Mouse (Mus musculus): Measurements from ENCODE around the gene Cdh4. TPM values are rescaled to one million over a fixed set of nuclear protein-coding genes. Genes with fewer than 3 reads are reported as not detected.

The Cdh4 gene
- polyA plus RNA-seq, 1 experiment: 0.36 TPM

- H3K4me1 ChIP-seq (ENCODE audit: control insufficient read depth, insufficient read depth, low read length): no peaks in the 10 kb centered on the region
- H3K4me3 ChIP-seq (ENCODE audit: control insufficient read depth, low read depth, low read length): no peak overlapping the region
- no peaks in the 10 kb centered on the region for H3K27me3 ChIP-seq (ENCODE audit: control insufficient read depth, insufficient read depth, low read length)
- H3K27ac ChIP-seq (ENCODE audit: control insufficient read depth, insufficient read depth, low read depth, low read length): no peak overlapping the region
- TF ChIP-seq POLR2A (IDR thresholded peaks at IDR 0.05; ENCODE audit: control insufficient read depth, low read depth, low read length): no peak
- TF ChIP-seq CTCF (IDR thresholded peaks at IDR 0.05; ENCODE audit: control insufficient read depth, insufficient read depth, insufficient replicate concordance, low read depth, low read length): no peak
- H3K36me3 ChIP-seq (ENCODE audit: control insufficient read depth, insufficient read depth, low read length): no peaks in the 10 kb centered on the region
Measured at GRCm38 (mm10) chr2:179792426-179793133, 350.3 kb downstream of the Cdh4 start.

- H3K4me1 ChIP-seq (ENCODE audit: control insufficient read depth, insufficient read depth, low read length): no peaks in the 10 kb centered on the region; the same call in 1 of the 2 replicates
Measured at GRCm38 (mm10) chr2:179794354-179794753, 352.1 kb downstream of the Cdh4 start.

GRCm38 (mm10) chr2:179795452-179795851 is 353.2 kb downstream of the Cdh4 start:
- no peaks in the 10 kb centered on the region for H3K36me3 ChIP-seq (ENCODE audit: control insufficient read depth, insufficient read depth, low read length)
- no peaks in the 10 kb centered on the region for H3K27me3 ChIP-seq (ENCODE audit: control insufficient read depth, insufficient read depth, low read length)
- H3K27ac ChIP-seq (ENCODE audit: control insufficient read depth, insufficient read depth, low read depth, low read length): no peak overlapping the region
- TF ChIP-seq POLR2A (IDR thresholded peaks at IDR 0.05; ENCODE audit: control insufficient read depth, low read depth, low read length): no peak
- no peak for TF ChIP-seq CTCF (IDR thresholded peaks at IDR 0.05; ENCODE audit: control insufficient read depth, insufficient read depth, insufficient replicate concordance, low read depth, low read length)
- no peak overlapping the region for H3K4me3 ChIP-seq (ENCODE audit: control insufficient read depth, low read depth, low read length)
- no peaks in the 10 kb centered on the region; the same call in 1 of the 2 replicates for H3K4me1 ChIP-seq (ENCODE audit: control insufficient read depth, insufficient read depth, low read length)

More at GRCm38 (mm10) chr2:179794354-179794753, 352.1 kb downstream of the Cdh4 start:
- no peak for TF ChIP-seq CTCF (IDR thresholded peaks at IDR 0.05; ENCODE audit: control insufficient read depth, insufficient read depth, insufficient replicate concordance, low read depth, low read length)
- no peak for TF ChIP-seq POLR2A (IDR thresholded peaks at IDR 0.05; ENCODE audit: control insufficient read depth, low read depth, low read length)
- no peaks in the 10 kb centered on the region for H3K36me3 ChIP-seq (ENCODE audit: control insufficient read depth, insufficient read depth, low read length)
- H3K27ac ChIP-seq (ENCODE audit: control insufficient read depth, insufficient read depth, low read depth, low read length): no peak overlapping the region
- no peak overlapping the region for H3K4me3 ChIP-seq (ENCODE audit: control insufficient read depth, low read depth, low read length)
- no peaks in the 10 kb centered on the region for H3K27me3 ChIP-seq (ENCODE audit: control insufficient read depth, insufficient read depth, low read length)

- Histone ChIP-seq H3K27me3 (ENCODE audit: control insufficient read depth, insufficient read depth, low read length) (no peaks in the 10 kb centered on the region), H3K4me1 (ENCODE audit: control insufficient read depth, insufficient read depth, low read length) (no peaks in the 10 kb centered on the region; the same call in 1 of the 2 replicates), H3K27ac (ENCODE audit: control insufficient read depth, insufficient read depth, low read depth, low read length) (no peak overlapping the region), H3K36me3 (ENCODE audit: control insufficient read depth, insufficient read depth, low read length) (no peaks in the 10 kb centered on the region), H3K4me3 (ENCODE audit: control insufficient read depth, low read depth, low read length) (peak overlapping the region; percentile 71)
- TF ChIP-seq POLR2A (IDR thresholded peaks at IDR 0.05; ENCODE audit: control insufficient read depth, low read depth, low read length) (no peak), CTCF (IDR thresholded peaks at IDR 0.05; ENCODE audit: control insufficient read depth, insufficient read depth, insufficient replicate concordance, low read depth, low read length) (no peak)
Measured at GRCm38 (mm10) chr2:179799906-179800532, 357.8 kb downstream of the Cdh4 start.

- Histone ChIP-seq H3K4me3 (ENCODE audit: control insufficient read depth, low read depth, low read length) (no peak overlapping the region), H3K27me3 (ENCODE audit: control insufficient read depth, insufficient read depth, low read length) (no peaks in the 10 kb centered on the region), H3K4me1 (ENCODE audit: control insufficient read depth, insufficient read depth, low read length) (no peaks in the 10 kb centered on the region; the same call in 1 of the 2 replicates), H3K36me3 (ENCODE audit: control insufficient read depth, insufficient read depth, low read length) (no peaks in the 10 kb centered on the region), H3K27ac (ENCODE audit: control insufficient read depth, insufficient read depth, low read depth, low read length) (no peak overlapping the region)
- TF ChIP-seq CTCF (IDR thresholded peaks at IDR 0.05; ENCODE audit: control insufficient read depth, insufficient read depth, insufficient replicate concordance, low read depth, low read length): no peak
- TF ChIP-seq POLR2A (IDR thresholded peaks at IDR 0.05; ENCODE audit: control insufficient read depth, low read depth, low read length): no peak
Measured at GRCm38 (mm10) chr2:179801042-179801441, 358.8 kb downstream of the Cdh4 start.

GRCm38 (mm10) chr2:179802411-179802810 is 360.2 kb downstream of the Cdh4 start:
- Histone ChIP-seq H3K4me3 (ENCODE audit: control insufficient read depth, low read depth, low read length) (no peak overlapping the region), H3K36me3 (ENCODE audit: control insufficient read depth, insufficient read depth, low read length) (no peaks in the 10 kb centered on the region), H3K27me3 (ENCODE audit: control insufficient read depth, insufficient read depth, low read length) (no peaks in the 10 kb centered on the region), H3K4me1 (ENCODE audit: control insufficient read depth, insufficient read depth, low read length) (no peaks in the 10 kb centered on the region; the same call in 1 of the 2 replicates), H3K27ac (ENCODE audit: control insufficient read depth, insufficient read depth, low read depth, low read length) (no peak overlapping the region)
- TF ChIP-seq POLR2A (IDR thresholded peaks at IDR 0.05; ENCODE audit: control insufficient read depth, low read depth, low read length): no peak
- TF ChIP-seq CTCF (IDR thresholded peaks at IDR 0.05; ENCODE audit: control insufficient read depth, insufficient read depth, insufficient replicate concordance, low read depth, low read length): no peak

- H3K4me3 ChIP-seq (ENCODE audit: control insufficient read depth, low read depth, low read length): no peak overlapping the region
- H3K27me3 ChIP-seq (ENCODE audit: control insufficient read depth, insufficient read depth, low read length): no peaks in the 10 kb centered on the region
- no peaks in the 10 kb centered on the region for H3K4me1 ChIP-seq (ENCODE audit: control insufficient read depth, insufficient read depth, low read length)
- no peak overlapping the region for H3K27ac ChIP-seq (ENCODE audit: control insufficient read depth, insufficient read depth, low read depth, low read length)
- TF ChIP-seq POLR2A (IDR thresholded peaks at IDR 0.05; ENCODE audit: control insufficient read depth, low read depth, low read length) (no peak), CTCF (IDR thresholded peaks at IDR 0.05; ENCODE audit: control insufficient read depth, insufficient read depth, insufficient replicate concordance, low read depth, low read length) (no peak)
- H3K36me3 ChIP-seq (ENCODE audit: control insufficient read depth, insufficient read depth, low read length): no peaks in the 10 kb centered on the region
Measured at GRCm38 (mm10) chr2:179811086-179811485, 368.9 kb downstream of the Cdh4 start.

Data from testis, adult 2 months (tissue).